Mouse (Mus musculus) erythroblast, embryonic 14.5 days (primary cell): Measurements from ENCODE around the gene Smim11.

Source experiments
- GATA1 ChIP-seq: IDR thresholded peaks from 2 replicates; pipeline ENCODE4 v1.6.1; 2012; ENCODE audit warnings: low read length, inconsistent platforms, mixed read lengths
- TAL1 ChIP-seq: IDR thresholded peaks from 3 replicates; pipeline ENCODE4 v1.6.1; 2012; ENCODE audit warnings: low read length, inconsistent platforms, mixed read lengths

GRCm38 (mm10) chr16:92305519-92305918 lies 4.4 kb downstream of the Smim11 start:
- TF ChIP-seq TAL1 (no peak), GATA1 (no peak)
